Comparison of ENCODE assay signal across 8 mouse cellular contexts in genomic region chr19:57655083-57655482, GRCm38 (mm10). TPM values are rescaled to one million over a fixed set of nuclear protein-coding genes. Genes with fewer than 3 reads are reported as not detected.
DNase-seq lines count a peak whose midpoint lies in the region; TF ChIP-seq lines count a peak whose summit lies in the region.

No protein-coding gene starts in this region.

- peak; percentile 45 for DNase-seq in gastrocnemius, adult 2 months
- no peak for DNase-seq in gastrocnemius, postnatal 25 days
- peak; percentile 77 for DNase-seq in testis, postnatal 10 days (ENCODE audit: low spot score)
- DNase-seq in testis, postnatal 14 days (ENCODE audit: low spot score): no peak
- peak; percentile 79 to 86 for DNase-seq in cerebellum, postnatal 14 days
- peak; percentile 61 for DNase-seq in induced T-regulatory cell, adult 2 months (ENCODE audit: low read depth)
- DNase-seq in lung, postnatal 36 days: peak; percentile 74
- no peak for DNase-seq in yolk sac, embryonic 10.5 days (ENCODE audit: low spot score)

- peak; percentile 83 for TF ChIP-seq CTCF in gastrocnemius, adult 2 months (IDR thresholded peaks at IDR 0.05)

- intact Hi-C loops in gastrocnemius, adult 2 months (cut with DNase I): loop anchor here (2.0 to 10.0 kb wide), 2 partner anchors 904 to 970 kb away; no protein-coding TSS in a partner anchor

- H3K4me3 ChIP-seq in gastrocnemius, adult 2 months: peak overlapping the region; percentile 1; the same call in 1 of the 2 replicates

- H3K27ac ChIP-seq in gastrocnemius, adult 2 months: no peak overlapping the region

RNA-seq across cellular contexts. Expression of gene Atrnl1, which starts 44.2 kb away (rescaled TPM):
- total RNA-seq in gastrocnemius, adult 2 months (2021): 1 to 10 TPM; 7.1 to 8.0 TPM
- total RNA-seq in gastrocnemius, postnatal 25 days (2021): 1 to 10 TPM; 7.2 to 7.5 TPM

Comparison
In these comparisons a context has a peak if more than half of its experiments do, and no peak if none do; other contexts are left out.
1. DNase-seq: peak in gastrocnemius, adult 2 months (single experiment), testis, postnatal 10 days (single experiment), cerebellum, postnatal 14 days (2 of 2), induced T-regulatory cell, adult 2 months (single experiment) and lung, postnatal 36 days (single experiment); none in gastrocnemius, postnatal 25 days (single experiment), testis, postnatal 14 days (single experiment) and yolk sac, embryonic 10.5 days (single experiment).